Mouse (Mus musculus) stomach, postnatal 0 days (tissue): Measurements from ENCODE around the gene Celf2. TPM values are rescaled to one million over a fixed set of nuclear protein-coding genes. Genes with fewer than 3 reads are reported as not detected.

Experiments
- ATAC-seq: fragments of 200-750 bp; cut with Nextera tagmentation; 2 replicates; pipeline ENCODE4 v1.8.0; 2017; ENCODE audit not compliant: low FRiP score, low TSS enrichment
- DNase-seq: peaks from one replicate; pipeline ENCODE4 v3.0.0-alpha.2; 2016; ENCODE audit warnings: low spot score
- H3K27ac ChIP-seq: fragments of 300-500 bp; sonication (generic); replicated peaks from 2 replicates; pipeline ENCODE4 v1.5.1; 2014; ENCODE audit warnings: mild to moderate bottlenecking, control low read depth
- H3K27me3 ChIP-seq: fragments of 300-500 bp; sonication (generic); 2 replicates; pipeline ENCODE4 v1.6.1; 2014; ENCODE audit warnings: low read length; ENCODE audit not compliant: control insufficient read depth, insufficient read depth
- H3K36me3 ChIP-seq: fragments of 300-500 bp; sonication (generic); 2 replicates; pipeline ENCODE4 v1.6.1; 2014; ENCODE audit warnings: low read length, mixed read lengths; ENCODE audit not compliant: control insufficient read depth, insufficient read depth
- H3K4me1 ChIP-seq: fragments of 300-500 bp; sonication (generic); replicated peaks from 2 replicates; pipeline ENCODE4 v1.6.1; 2014; ENCODE audit warnings: antibody characterized with exemption; ENCODE audit not compliant: control insufficient read depth, insufficient read depth
- H3K4me2 ChIP-seq: fragments of 300-500 bp; sonication (generic); replicated peaks from 2 replicates; pipeline ENCODE4 v1.6.1; 2014; ENCODE audit warnings: low read depth, mild to moderate bottlenecking, control low read depth, moderate library complexity
- H3K4me3 ChIP-seq: fragments of 300-500 bp; sonication (generic); 2 replicates; pipeline ENCODE4 v1.5.1; 2014; ENCODE audit warnings: low read depth, low read length, control low read depth
- H3K9ac ChIP-seq: fragments of 300-500 bp; sonication (generic); 2 replicates; pipeline ENCODE4 v1.6.1; 2014; ENCODE audit warnings: mild to moderate bottlenecking, low read length, control low read depth, mixed read lengths
- H3K9me3 ChIP-seq: fragments of 300-500 bp; sonication (generic); 2 replicates; pipeline ENCODE4 v1.6.1; 2016; ENCODE audit warnings: low read length; ENCODE audit not compliant: control insufficient read depth
- CTCF ChIP-seq: IDR thresholded peaks from 2 replicates; pipeline ENCODE4 v1.5.1; 2016; ENCODE audit warnings: antibody characterized with exemption, low read depth, mild to moderate bottlenecking, moderate library complexity
- EP300 ChIP-seq: optimal IDR thresholded peaks from 2 replicates; pipeline ENCODE3; 2016; ENCODE audit warnings: antibody characterized with exemption
- whole genome bisulfite sequencing: fragments of 180-500 bp; shearing (Covaris S2); extraction: QIAGEN DNeasy Blood & Tissue Kit; methylation state at CpG from one replicate; pipeline ENCODE4 v1.1.7; 2014; 5-methylcytosine and 5-hydroxymethylcytosine counted together
- polyA plus RNA-seq: library from polyadenylated mRNA; unstranded; fragments of >200 nt; fragmentation: Nextera tagmentation; extraction: Ambion mirVana; gene quantifications from 2 replicates; pipeline ENCODE4 v1.2.1, GENCODE M21; 2015

Gene Celf2
- polyA plus RNA-seq, 1 experiment from 2014 or later = 23.4 TPM

DNA sequence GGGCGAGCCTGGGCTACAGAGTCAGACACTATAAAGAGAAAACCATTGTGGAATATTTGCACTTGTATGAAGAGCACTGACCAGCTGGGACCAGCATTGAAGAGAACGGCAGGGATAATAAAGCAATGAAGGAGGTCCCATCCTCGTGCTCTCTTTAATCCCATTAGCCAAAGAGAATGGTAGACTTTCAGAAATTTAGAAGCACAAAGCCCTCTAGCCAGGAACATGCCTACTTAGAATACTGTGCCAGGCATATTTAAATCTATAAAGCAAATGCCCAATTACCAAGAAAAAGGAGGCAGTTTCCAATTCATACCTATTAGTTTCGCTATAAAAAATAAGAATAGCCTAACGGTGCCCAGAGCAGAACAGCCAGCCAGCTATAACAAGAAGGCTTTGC is 583.9 kb downstream of the Celf2 start:
- DNase-seq (no peak), ATAC-seq (no peak)
- Histone ChIP-seq H3K36me3 (no peaks in the 10 kb centered on the region), H3K27ac (no peak overlapping the region), H3K9me3 (no peaks in the 10 kb centered on the region), H3K4me3 (no peak overlapping the region), H3K9ac (no peak overlapping the region), H3K4me1 (no peaks in the 10 kb centered on the region), H3K4me2 (no peak overlapping the region), H3K27me3 (no peaks in the 10 kb centered on the region)
- 90% methylated on average over 5 of the region's 5 CpGs for WGBS
- TF ChIP-seq EP300 (no peak), CTCF (no peak)

DNA sequence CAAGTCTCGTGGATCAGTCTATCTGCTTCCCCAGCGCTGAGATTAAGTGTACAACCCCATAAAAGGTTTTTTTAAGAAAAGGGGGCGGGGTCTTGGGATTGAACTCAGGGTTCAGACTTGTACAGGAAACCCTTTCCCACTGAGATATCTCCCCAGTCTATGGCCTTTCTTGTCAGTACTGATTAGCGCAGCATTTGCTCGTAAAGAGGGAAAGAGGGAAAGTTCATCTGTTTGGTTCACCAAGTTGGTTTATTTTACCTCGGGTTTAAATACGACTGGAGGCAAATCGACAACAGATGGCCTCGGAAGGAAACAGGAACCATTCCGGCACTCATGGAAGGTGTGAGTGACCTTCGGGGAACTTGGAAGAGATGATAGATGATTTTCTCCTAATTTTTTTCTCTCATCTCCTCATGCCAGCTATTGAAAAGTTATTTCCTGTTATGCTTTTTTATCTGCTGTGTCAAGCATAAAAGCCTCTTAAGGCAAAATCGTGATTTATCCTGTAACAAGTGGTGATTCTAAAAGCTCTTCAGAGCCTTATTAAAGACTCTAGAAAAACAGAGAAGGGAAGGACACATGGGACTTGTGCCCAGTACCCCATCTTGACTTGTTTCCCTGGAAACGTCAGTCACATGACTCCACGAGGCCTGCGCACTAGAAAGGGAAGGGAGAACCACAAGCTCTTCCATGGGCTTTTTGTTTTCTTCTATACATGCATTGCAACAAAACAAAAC is 585.5 kb downstream of the Celf2 start:
- Histone ChIP-seq H3K36me3 (no peaks in the 10 kb centered on the region), H3K27me3 (no peaks in the 10 kb centered on the region), H3K4me3 (no peak overlapping the region), H3K9ac (no peak overlapping the region), H3K4me1 (no peaks in the 10 kb centered on the region), H3K9me3 (no peaks in the 10 kb centered on the region), H3K4me2 (no peak overlapping the region), H3K27ac (no peak overlapping the region)
- 64% methylated on average over 15 of the region's 15 CpGs for WGBS
- DNase-seq (no peak), ATAC-seq (no peak)
- no peak for TF ChIP-seq CTCF
- no peak for TF ChIP-seq EP300

DNA sequence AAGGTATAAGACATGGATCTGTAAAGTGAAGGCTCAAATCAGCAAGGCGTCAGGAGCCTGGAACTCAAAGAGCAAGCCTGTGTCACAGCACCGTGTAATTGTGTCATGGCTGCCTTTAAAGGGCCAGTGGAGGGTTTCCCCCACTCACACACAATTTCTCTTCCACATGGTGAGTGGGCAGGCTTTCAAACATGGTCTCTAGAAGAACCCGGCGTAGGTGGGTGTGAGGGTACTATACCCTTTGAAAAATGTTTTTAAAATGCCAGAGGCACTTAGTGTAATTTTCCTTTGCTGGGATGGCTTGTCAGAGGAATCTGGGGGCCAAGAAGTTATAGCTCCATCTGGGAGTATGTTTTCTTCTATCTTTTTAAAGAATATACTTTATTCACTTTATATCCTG is 594.0 kb downstream of the Celf2 start:
- ATAC-seq (no peak), DNase-seq (no peak)
- Histone ChIP-seq H3K4me3 (no peak overlapping the region), H3K9me3 (no peaks in the 10 kb centered on the region), H3K4me2 (no peak overlapping the region), H3K4me1 (no peaks in the 10 kb centered on the region), H3K9ac (no peak overlapping the region), H3K36me3 (no peaks in the 10 kb centered on the region), H3K27ac (no peak overlapping the region), H3K27me3 (no peaks in the 10 kb centered on the region)
- TF ChIP-seq EP300 (no peak), CTCF (no peak)
- 90% methylated on average over 4 of the region's 4 CpGs for WGBS

- no peak for ATAC-seq
- Histone ChIP-seq H3K4me2 (no peak overlapping the region), H3K4me1 (no peaks in the 10 kb centered on the region), H3K9ac (no peak overlapping the region), H3K4me3 (no peak overlapping the region), H3K27ac (no peak overlapping the region), H3K27me3 (no peaks in the 10 kb centered on the region), H3K36me3 (no peaks in the 10 kb centered on the region), H3K9me3 (no peaks in the 10 kb centered on the region)
- no peak for TF ChIP-seq CTCF
- TF ChIP-seq EP300 = no peak
- DNase-seq = no peak
- WGBS = 91% methylated on average over 10 of the region's 10 CpGs
These were observed 596.0 kb downstream of the Celf2 start for GRCm38 (mm10) chr2:6913315-6913714.

DNA sequence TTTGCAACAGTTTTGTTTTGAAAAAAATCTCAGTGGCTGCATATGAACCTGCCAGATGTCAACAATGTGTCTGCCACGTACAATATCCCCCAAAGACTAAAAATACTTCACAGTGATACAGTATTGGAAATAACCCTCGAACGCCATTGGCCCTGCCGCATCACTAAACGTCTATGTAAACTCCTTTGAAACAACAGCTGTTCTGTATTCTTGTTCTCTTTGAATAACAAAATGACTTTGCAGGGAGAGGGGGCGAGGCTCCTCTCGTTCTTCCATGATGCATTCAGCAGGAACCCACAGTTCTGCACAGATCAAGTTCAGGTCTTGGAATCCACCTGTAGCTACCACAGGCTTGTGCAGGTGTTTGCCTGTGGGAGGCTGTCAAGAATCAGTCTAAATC is 597.4 kb downstream of the Celf2 start:
- Histone ChIP-seq H3K4me1 (no peaks in the 10 kb centered on the region), H3K36me3 (no peaks in the 10 kb centered on the region), H3K27me3 (no peaks in the 10 kb centered on the region), H3K27ac (no peak overlapping the region), H3K4me3 (no peak overlapping the region), H3K4me2 (no peak overlapping the region), H3K9ac (no peak overlapping the region), H3K9me3 (no peaks in the 10 kb centered on the region)
- 39% methylated on average over 7 of the region's 7 CpGs for WGBS
- no peak for TF ChIP-seq CTCF
- TF ChIP-seq EP300 = no peak
- no peak for DNase-seq
- no peak for ATAC-seq

GRCm38 (mm10) chr2:6909921-6910320 is 599.4 kb downstream of the Celf2 start:
- H3K4me3 ChIP-seq = no peak overlapping the region
- H3K27ac ChIP-seq = no peak overlapping the region
- no peaks in the 10 kb centered on the region for H3K36me3 ChIP-seq
- TF ChIP-seq CTCF = no peak
- TF ChIP-seq EP300 = no peak
- ATAC-seq (no peak), DNase-seq (no peak)
- no peak overlapping the region for H3K9ac ChIP-seq
- no peak overlapping the region for H3K4me2 ChIP-seq
- H3K27me3 ChIP-seq = no peaks in the 10 kb centered on the region
- no peaks in the 10 kb centered on the region for H3K4me1 ChIP-seq
- no peaks in the 10 kb centered on the region for H3K9me3 ChIP-seq
- 55% methylated on average over 7 of the region's 7 CpGs for WGBS
